Mouse (Mus musculus): ENCODE data around the gene Bco1. TPM values are rescaled to one million over a fixed set of nuclear protein-coding genes. Genes with fewer than 3 reads are reported as not detected.

Bco1 gene
- polyA plus RNA-seq, 1 experiment from 2014 or later, result 8.1 TPM

- Histone ChIP-seq H3K9me3 (replicated peaks) (no peaks in the 10 kb centered on the region), H3K4me2 (no peak overlapping the region), H3K4me1 (replicated peaks) (peaks cover 33% of the 10 kb centered on the region), H3K27me3 (no peaks in the 10 kb centered on the region), H3K36me3 (peaks cover 5% of the 10 kb centered on the region; the same call in 1 of the 2 replicates), H3K9ac (no peak overlapping the region), H3K4me3 (replicated peaks) (no peak overlapping the region), H3K27ac (no peak overlapping the region)
- DNase-seq (no peak), ATAC-seq (ENCODE audit: low read depth) (no peak)
- WGBS (ENCODE audit: insufficient replicate concordance), result 52% methylated on average over 7 of the region's 7 CpGs
Measured at GRCm38 (mm10) chr8:117172904-117173303, 77.2 kb downstream of the Bco1 start.

DNA sequence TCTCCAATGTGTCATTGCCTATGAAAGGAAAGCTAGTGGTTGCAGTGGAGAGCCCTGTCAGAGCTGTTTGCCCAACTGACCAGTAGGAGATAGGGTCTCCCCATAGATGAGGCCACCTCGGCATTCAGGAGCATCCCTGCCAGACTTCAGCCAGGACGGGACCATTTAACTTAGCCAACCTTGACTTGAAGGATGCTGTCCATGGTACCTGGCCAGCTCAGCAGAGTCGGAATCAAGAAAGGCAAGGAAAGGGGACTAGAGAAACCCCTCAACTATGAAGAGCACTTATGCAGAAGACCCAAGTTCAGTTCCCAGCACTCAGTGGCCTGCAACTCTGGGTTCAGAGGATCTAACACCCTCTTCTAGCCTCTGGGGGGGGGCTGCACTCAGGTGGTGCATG is 78.0 kb downstream of the Bco1 start:
- Histone ChIP-seq H3K4me3 (replicated peaks) (no peak overlapping the region), H3K9ac (no peak overlapping the region), H3K4me2 (no peak overlapping the region), H3K36me3 (peaks cover 5% of the 10 kb centered on the region; the same call in 1 of the 2 replicates), H3K27me3 (no peaks in the 10 kb centered on the region), H3K9me3 (replicated peaks) (no peaks in the 10 kb centered on the region), H3K27ac (no peak overlapping the region), H3K4me1 (replicated peaks) (peaks cover 25% of the 10 kb centered on the region)
- WGBS (ENCODE audit: insufficient replicate concordance), result 78% methylated on average over 3 of the region's 3 CpGs
- ATAC-seq (ENCODE audit: low read depth) (no peak), DNase-seq (no peak)

GRCm38 (mm10) chr8:117174536-117174935 is 78.9 kb downstream of the Bco1 start:
- ATAC-seq (ENCODE audit: low read depth) (no peak), DNase-seq (no peak)
- Histone ChIP-seq H3K4me2 (no peak overlapping the region), H3K9me3 (replicated peaks) (no peaks in the 10 kb centered on the region), H3K27ac (no peak overlapping the region), H3K4me3 (replicated peaks) (no peak overlapping the region), H3K4me1 (replicated peaks) (peaks cover 17% of the 10 kb centered on the region), H3K27me3 (no peaks in the 10 kb centered on the region), H3K9ac (no peak overlapping the region), H3K36me3 (peaks cover 5% of the 10 kb centered on the region; the same call in 1 of the 2 replicates)
- WGBS (ENCODE audit: insufficient replicate concordance), result 86% methylated on average over 5 of the region's 5 CpGs

DNA sequence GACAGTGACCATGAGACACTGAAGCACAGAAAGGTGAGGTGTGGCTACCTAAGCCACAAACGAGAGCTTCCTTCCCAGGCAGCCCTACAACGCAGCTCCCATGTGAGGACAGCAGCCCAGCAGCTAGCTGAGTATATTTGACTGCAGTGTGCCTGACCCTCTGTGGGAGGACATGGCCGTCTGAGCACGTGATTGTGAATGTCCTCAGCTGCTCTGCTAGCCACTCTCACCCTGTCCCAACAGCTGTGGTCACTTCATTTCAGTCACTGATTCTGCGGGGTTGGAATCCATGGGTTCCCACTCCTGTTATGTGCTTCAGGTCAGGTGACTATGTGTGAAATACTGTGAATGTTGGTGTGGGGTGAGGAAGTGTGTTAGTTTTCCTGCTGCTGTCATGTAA is 80.7 kb downstream of the Bco1 start:
- Histone ChIP-seq H3K4me1 (replicated peaks) (peaks cover 10% of the 10 kb centered on the region), H3K27me3 (no peaks in the 10 kb centered on the region), H3K9me3 (replicated peaks) (no peaks in the 10 kb centered on the region), H3K27ac (no peak overlapping the region), H3K9ac (no peak overlapping the region), H3K36me3 (peaks cover 5% of the 10 kb centered on the region; the same call in 1 of the 2 replicates), H3K4me3 (replicated peaks) (no peak overlapping the region), H3K4me2 (no peak overlapping the region)
- no peak for ATAC-seq (ENCODE audit: low read depth)
- 75% methylated on average over 5 of the region's 5 CpGs for WGBS (ENCODE audit: insufficient replicate concordance)
- no peak for DNase-seq

DNA sequence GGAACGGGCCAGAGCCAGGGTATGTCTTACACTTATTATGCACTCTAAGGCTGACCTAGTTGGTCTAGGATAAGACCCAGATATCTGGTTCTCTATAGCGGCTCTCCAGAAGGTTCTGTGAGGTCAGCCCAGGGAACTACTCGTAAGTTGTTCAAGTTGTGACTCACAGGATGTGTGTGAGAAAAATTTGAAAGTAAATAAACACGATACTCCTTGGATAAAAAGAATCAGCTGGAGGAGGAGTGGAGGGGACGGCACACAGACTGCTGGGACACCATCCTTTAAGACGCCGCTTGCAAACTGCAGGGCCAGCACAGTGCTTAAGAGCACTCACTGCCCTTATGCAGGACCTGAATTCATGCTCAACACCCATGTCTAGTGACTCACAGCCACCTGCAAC is 81.6 kb downstream of the Bco1 start:
- peaks cover 5% of the 10 kb centered on the region; the same call in 1 of the 2 replicates for H3K36me3 ChIP-seq
- WGBS (ENCODE audit: insufficient replicate concordance), result 84% methylated on average over 7 of the region's 7 CpGs
- no peak overlapping the region for H3K27ac ChIP-seq
- no peak overlapping the region for H3K4me2 ChIP-seq
- H3K4me3 ChIP-seq (replicated peaks), result no peak overlapping the region
- no peaks in the 10 kb centered on the region for H3K27me3 ChIP-seq
- no peak for ATAC-seq (ENCODE audit: low read depth)
- no peaks in the 10 kb centered on the region for H3K9me3 ChIP-seq (replicated peaks)
- H3K4me1 ChIP-seq (replicated peaks), result peaks cover 6% of the 10 kb centered on the region
- DNase-seq, result no peak
- H3K9ac ChIP-seq, result no peak overlapping the region

DNA sequence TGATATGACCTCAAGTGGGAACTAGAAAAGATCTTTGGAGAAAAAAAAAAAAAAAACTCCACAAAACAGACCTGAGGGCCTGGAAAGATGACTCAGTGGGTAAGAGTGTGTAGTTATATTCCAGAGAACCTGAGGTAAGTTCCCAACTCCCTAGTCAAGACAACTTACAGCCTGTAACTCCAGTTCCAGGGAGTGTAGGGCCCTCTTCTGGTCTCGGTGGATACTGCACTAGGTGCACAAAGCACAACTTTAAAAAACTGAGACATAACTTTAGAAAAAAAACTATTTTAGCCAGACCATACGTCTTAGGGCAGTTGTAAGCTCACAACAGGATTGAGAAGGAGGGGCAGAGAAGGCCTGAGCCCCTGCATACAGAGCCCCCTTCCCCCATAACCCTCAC is 82.4 kb downstream of the Bco1 start:
- Histone ChIP-seq H3K36me3 (peaks cover 5% of the 10 kb centered on the region; the same call in 1 of the 2 replicates), H3K4me1 (replicated peaks) (no peaks in the 10 kb centered on the region; the same call in 1 of the 2 replicates), H3K4me3 (replicated peaks) (no peak overlapping the region), H3K27ac (no peak overlapping the region), H3K4me2 (no peak overlapping the region), H3K27me3 (no peaks in the 10 kb centered on the region), H3K9me3 (replicated peaks) (no peaks in the 10 kb centered on the region), H3K9ac (no peak overlapping the region)
- ATAC-seq (ENCODE audit: low read depth) (no peak), DNase-seq (no peak)
- WGBS (ENCODE audit: insufficient replicate concordance), result 71% methylated on average over 2 of the region's 2 CpGs

- peaks cover 8% of the 10 kb centered on the region; the same call in 1 of the 2 replicates for H3K36me3 ChIP-seq
- H3K9me3 ChIP-seq (replicated peaks), result no peaks in the 10 kb centered on the region
- no peaks in the 10 kb centered on the region for H3K4me1 ChIP-seq (replicated peaks)
- ATAC-seq (ENCODE audit: low read depth), result no peak
- H3K4me2 ChIP-seq, result no peak overlapping the region
- H3K4me3 ChIP-seq (replicated peaks), result no peak overlapping the region
- no peak overlapping the region for H3K9ac ChIP-seq
- no peaks in the 10 kb centered on the region for H3K27me3 ChIP-seq
- no peak overlapping the region for H3K27ac ChIP-seq
- no peak for DNase-seq
- 85% methylated on average over 6 of the region's 6 CpGs for whole genome bisulfite sequencing (ENCODE audit: insufficient replicate concordance)
Measured at GRCm38 (mm10) chr8:117178676-117179075, 83.0 kb downstream of the Bco1 start.

DNA sequence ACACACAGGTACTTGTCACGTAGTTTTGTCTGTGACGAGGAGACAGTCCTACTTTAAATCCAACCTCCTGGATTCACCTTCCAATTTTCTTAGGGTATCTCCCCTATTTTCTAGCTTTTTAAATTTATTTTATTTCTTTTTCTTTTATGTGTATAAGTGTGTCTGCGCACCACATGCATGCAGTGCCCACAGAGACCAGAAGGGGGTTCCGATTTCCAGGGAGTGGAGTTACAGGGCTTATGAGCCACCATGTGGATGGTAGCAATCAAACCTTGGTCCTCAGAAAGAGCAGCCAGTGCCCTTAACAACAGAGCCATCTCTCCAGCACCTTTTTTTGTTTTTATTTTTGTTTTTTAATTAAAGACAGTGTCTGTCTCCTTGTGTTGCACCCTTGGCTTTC is 87.1 kb downstream of the Bco1 start:
- H3K4me3 ChIP-seq (replicated peaks), result no peak overlapping the region
- H3K9me3 ChIP-seq (replicated peaks), result no peaks in the 10 kb centered on the region
- H3K9ac ChIP-seq, result no peak overlapping the region
- ATAC-seq (ENCODE audit: low read depth) (no peak), DNase-seq (no peak)
- H3K4me1 ChIP-seq (replicated peaks), result no peaks in the 10 kb centered on the region
- no peak overlapping the region for H3K27ac ChIP-seq
- 88% methylated on average over 4 of the region's 4 CpGs for WGBS (ENCODE audit: insufficient replicate concordance)
- H3K27me3 ChIP-seq, result no peaks in the 10 kb centered on the region
- no peak overlapping the region for H3K4me2 ChIP-seq
- H3K36me3 ChIP-seq, result peaks cover 22% of the 10 kb centered on the region

Other genes with a start within 250 kb of the Bco1 start
- gene Cmc2, start 174.4 kb upstream of the Bco1 start, polyA plus RNA-seq (2015; fragmentation: Nextera tagmentation; extraction: Ambion mirVana), result 89.0 and 93.9 TPM in 2 replicates
- gene Cenpn, start 174.1 kb upstream of the Bco1 start, polyA plus RNA-seq (2015; fragmentation: Nextera tagmentation; extraction: Ambion mirVana), result 33.2 and 36.2 TPM in 2 replicates
- 4.6 and 5.2 TPM in 2 replicates for gene Atmin, start 152.5 kb upstream of the Bco1 start, polyA plus RNA-seq (2015; fragmentation: Nextera tagmentation; extraction: Ambion mirVana)
- gene 1700030J22Rik, start 116.9 kb upstream of the Bco1 start, polyA plus RNA-seq (2015; fragmentation: Nextera tagmentation; extraction: Ambion mirVana), result 0.44 and 0.53 TPM in 2 replicates
- gene Gcsh, start 102.3 kb upstream of the Bco1 start, polyA plus RNA-seq (2015; fragmentation: Nextera tagmentation; extraction: Ambion mirVana), result 90.2 and 91.0 TPM in 2 replicates
- 0.03 TPM in 1 of 2 replicates, not detected in the other for gene Pkd1l2, start 13.4 kb upstream of the Bco1 start, polyA plus RNA-seq (2015; fragmentation: Nextera tagmentation; extraction: Ambion mirVana)
- 1.1 and 1.3 TPM in 2 replicates for gene Gan, start 62.3 kb downstream of the Bco1 start, polyA plus RNA-seq (2015; fragmentation: Nextera tagmentation; extraction: Ambion mirVana)
- 5.8 and 6.7 TPM in 2 replicates for gene Cmip, start 161.2 kb downstream of the Bco1 start, polyA plus RNA-seq (2015; fragmentation: Nextera tagmentation; extraction: Ambion mirVana)

All from liver, embryonic 13.5 days (tissue).